Mouse (Mus musculus): ENCODE results near the gene Mul1. TPM values are rescaled to one million over a fixed set of nuclear protein-coding genes. Genes with fewer than 3 reads are reported as not detected.

The Mul1 gene
- polyA plus RNA-seq (2015; fragmentation: Nextera tagmentation; extraction: Ambion mirVana): 11.5 and 13.2 TPM in 2 replicates

GRCm38 (mm10) chr4:138434347-138435316 lies at the start of gene Mul1:
Gene Mul1, plus strand, starts transcription at chr4:138434671.

GRCm38 (mm10) chr4:138395971-138396645 lies 38.4 kb upstream of the Mul1 start, which contains the start of gene Fam43b:
Gene Fam43b, minus strand, starts transcription at chr4:138396528.

GRCm38 (mm10) chr4:138453753-138454570 lies 19.5 kb downstream of the Mul1 start, which contains the start of gene Camk2n1:
Gene Camk2n1, plus strand, starts transcription at chr4:138454314.

Other genes with a start within 250 kb of the Mul1 start
- gene Hp1bp3, start 218.4 kb upstream of the Mul1 start, polyA plus RNA-seq (2015; fragmentation: Nextera tagmentation; extraction: Ambion mirVana): 77.3 and 86.4 TPM in 2 replicates
- 0.05 and 0.37 TPM in 2 replicates for gene Sh2d5, start 184.3 kb upstream of the Mul1 start, polyA plus RNA-seq (2015; fragmentation: Nextera tagmentation; extraction: Ambion mirVana)
- gene Kif17, start 184.2 kb upstream of the Mul1 start, polyA plus RNA-seq (2015; fragmentation: Nextera tagmentation; extraction: Ambion mirVana): 0.25 and 0.36 TPM in 2 replicates
- gene Ddost, start 129.9 kb upstream of the Mul1 start, polyA plus RNA-seq (2015; fragmentation: Nextera tagmentation; extraction: Ambion mirVana): 202 and 210 TPM in 2 replicates
- gene Pink1, start 108.4 kb upstream of the Mul1 start, polyA plus RNA-seq (2015; fragmentation: Nextera tagmentation; extraction: Ambion mirVana): 50.9 and 66.7 TPM in 2 replicates
- 3.5 and 6.0 TPM in 2 replicates for gene Cda, start 66.7 kb upstream of the Mul1 start, polyA plus RNA-seq (2015; fragmentation: Nextera tagmentation; extraction: Ambion mirVana)
- not detected in 2 replicates for gene Fam43b, start 38.1 kb upstream of the Mul1 start, polyA plus RNA-seq (2015; fragmentation: Nextera tagmentation; extraction: Ambion mirVana)
- 3.3 and 3.4 TPM in 2 replicates for gene Camk2n1, start 19.6 kb downstream of the Mul1 start, polyA plus RNA-seq (2015; fragmentation: Nextera tagmentation; extraction: Ambion mirVana)
- not detected in 2 replicates for gene Vwa5b1, start 201.2 kb downstream of the Mul1 start, polyA plus RNA-seq (2015; fragmentation: Nextera tagmentation; extraction: Ambion mirVana)